Comparison of ENCODE assay signal across 11 mouse cellular contexts in genomic region chr5:36379938-36380511, GRCm38 (mm10). TPM values are rescaled to one million over a fixed set of nuclear protein-coding genes. Genes with fewer than 3 reads are reported as not detected.
DNase-seq lines count a peak whose midpoint lies in the region; ATAC-seq and TF ChIP-seq lines count a peak whose summit lies in the region.
"Had no signal": no experiment of that assay in that cellular context is flagged by ENCODE, and none has a peak within 500 bp of the region (broad histone marks: within the 10 kb centered on the region; RNA-seq: fewer than 3 reads in every experiment).

No protein-coding gene starts in this region.

- H3K4me3 ChIP-seq in hindbrain, embryonic 10.5 days: no peak overlapping the region
- H3K4me3 ChIP-seq in hindbrain, embryonic 13.5 days: no peak overlapping the region
- no peak overlapping the region for H3K4me3 ChIP-seq in CH12.LX (replicated peaks in 1 of 3; ENCODE audit: low read depth in 2 of 3, low read length in 2 of 3, poor library complexity in 1 of 3)
- H3K4me3 ChIP-seq in lung, postnatal 0 days (ENCODE audit: low read depth, low read length): no peak overlapping the region
- H3K4me3 ChIP-seq: hindbrain, embryonic 15.5 days; liver, embryonic 12.5 days had no signal

- peaks cover 9% of the 10 kb centered on the region; the same call in 1 of the 2 replicates for H3K27me3 ChIP-seq in hindbrain, embryonic 10.5 days (ENCODE audit: insufficient read depth, poor library complexity, severe bottlenecking)
- H3K27me3 ChIP-seq in hindbrain, embryonic 13.5 days: no peaks in the 10 kb centered on the region
- peaks cover 39% of the 10 kb centered on the region for H3K27me3 ChIP-seq in CH12.LX (replicated peaks)
- no peaks in the 10 kb centered on the region for H3K27me3 ChIP-seq in lung, postnatal 0 days (replicated peaks; ENCODE audit: insufficient read depth, low read length)
- H3K27me3 ChIP-seq: hindbrain, embryonic 15.5 days; liver, embryonic 12.5 days had no signal

- peaks cover 44% of the 10 kb centered on the region for H3K4me1 ChIP-seq in hindbrain, embryonic 10.5 days (replicated peaks)
- peaks cover 23% of the 10 kb centered on the region for H3K4me1 ChIP-seq in hindbrain, embryonic 13.5 days (replicated peaks)
- peaks cover 20 to 25% of the 10 kb centered on the region in 2 experiments for H3K4me1 ChIP-seq in CH12.LX (ENCODE audit: control insufficient read depth in 1 of 2, insufficient read depth in 2 of 2)
- H3K4me1 ChIP-seq in lung, postnatal 0 days (ENCODE audit: insufficient read depth, low read depth, low read length): peaks cover 14% of the 10 kb centered on the region

- no peak for TF ChIP-seq CTCF in CH12.LX (conservative IDR thresholded peaks at IDR 0.05 in 1 of 2, IDR thresholded peaks at IDR 0.05 in 1 of 2; ENCODE audit: low read depth in 2 of 2, low read length in 2 of 2)
- no peak for TF ChIP-seq CTCF in lung, postnatal 0 days (IDR thresholded peaks at IDR 0.05)

- dilution Hi-C loops in CH12.LX (cut with MboI; ENCODE audit: extremely low pct_ligation_motif_present, extremely low pct_unique_long_range_greater_than_20kb, low sequenced_read_pairs): no loop called here

- 80% methylated on average over 6 of the region's 6 CpGs for WGBS in hindbrain, embryonic 10.5 days
- WGBS in hindbrain, embryonic 13.5 days: 76% methylated on average over 6 of the region's 6 CpGs
- WGBS in lung, postnatal 0 days: 49% methylated on average over 6 of the region's 6 CpGs

- ATAC-seq in hindbrain, embryonic 13.5 days (ENCODE audit: low FRiP score): no peak
- ATAC-seq in lung, postnatal 0 days: peak; percentile 81
- ATAC-seq: liver, embryonic 12.5 days had no signal

- H3K9me3 ChIP-seq in hindbrain, embryonic 10.5 days: no peaks in the 10 kb centered on the region
- no peaks in the 10 kb centered on the region for H3K9me3 ChIP-seq in hindbrain, embryonic 13.5 days
- H3K9me3 ChIP-seq in CH12.LX (replicated peaks; ENCODE audit: low read length): no peaks in the 10 kb centered on the region
- H3K9me3 ChIP-seq in lung, postnatal 0 days (ENCODE audit: low read length): no peaks in the 10 kb centered on the region
- H3K9me3 ChIP-seq: hindbrain, embryonic 15.5 days; liver, embryonic 12.5 days had no signal

- H3K79me2 ChIP-seq in CH12.LX (replicated peaks; ENCODE audit: control insufficient read depth, extremely low read depth, insufficient read depth, poor library complexity, severe bottlenecking): no peaks in the 10 kb centered on the region

- no peaks in the 10 kb centered on the region for H3K36me3 ChIP-seq in hindbrain, embryonic 10.5 days
- no peaks in the 10 kb centered on the region for H3K36me3 ChIP-seq in hindbrain, embryonic 13.5 days
- no peaks in the 10 kb centered on the region for H3K36me3 ChIP-seq in CH12.LX (replicated peaks in 1 of 2; ENCODE audit: control insufficient read depth in 1 of 2, insufficient read depth in 1 of 2, low read length in 1 of 2)
- no peaks in the 10 kb centered on the region for H3K36me3 ChIP-seq in lung, postnatal 0 days (ENCODE audit: insufficient read depth, low read length)
- H3K36me3 ChIP-seq: hindbrain, embryonic 15.5 days; liver, embryonic 12.5 days had no signal

- TF ChIP-seq RAD21 in CH12.LX (IDR thresholded peaks at IDR 0.05; ENCODE audit: low read depth, low read length): no peak

- H3K4me2 ChIP-seq in hindbrain, embryonic 13.5 days: no peak overlapping the region
- H3K4me2 ChIP-seq in CH12.LX (ENCODE audit: insufficient read depth, low read depth, poor library complexity, severe bottlenecking): no peak overlapping the region
- H3K4me2 ChIP-seq in lung, postnatal 0 days (replicated peaks; ENCODE audit: low read depth, low read length): no peak overlapping the region
- H3K4me2 ChIP-seq: hindbrain, embryonic 15.5 days; liver, embryonic 12.5 days had no signal

- no peak for TF ChIP-seq EP300 in CH12.LX (IDR thresholded peaks at IDR 0.05; ENCODE audit: low read length)
- TF ChIP-seq EP300 in lung, postnatal 0 days (IDR thresholded peaks at IDR 0.05): peak; percentile 81

- H3K27ac ChIP-seq in hindbrain, embryonic 10.5 days: peak overlapping the region; percentile 14; the same call in 1 of the 2 replicates
- no peak overlapping the region for H3K27ac ChIP-seq in hindbrain, embryonic 13.5 days
- H3K27ac ChIP-seq in CH12.LX (ENCODE audit: insufficient read depth, low read depth): no peak overlapping the region
- peak overlapping the region; percentile 34 for H3K27ac ChIP-seq in lung, postnatal 0 days (ENCODE audit: low read length)
- H3K27ac ChIP-seq: hindbrain, embryonic 15.5 days; liver, embryonic 12.5 days had no signal

- in situ Hi-C loops in CH12.LX (cut with MboI; ENCODE audit: low pct_ligation_motif_present, low pct_unique_long_range_greater_than_20kb, low sequenced_read_pairs): loop anchor here (25.0 kb wide), 1 partner anchor 493 kb away; the partner anchor contains the start of gene Afap1

- DNase-seq in hindbrain, embryonic 10.5 days (ENCODE audit: low spot score): no peak
- DNase-seq in CH12.LX (ENCODE audit: extremely low read depth): no peak
- peak; percentile 81 for DNase-seq in brain, adult 2 months (ENCODE audit: low read depth, low spot score)
- peak; percentile 83 for DNase-seq in lung, postnatal 0 days (ENCODE audit: low spot score)
- no peak for DNase-seq in embryo, embryonic 9.5 days (ENCODE audit: extremely low spot score)
- DNase-seq in cerebellum, adult 9-11 months: no peak
- DNase-seq in thymus, postnatal 14 days: no peak

- no peak overlapping the region for H3K9ac ChIP-seq in hindbrain, embryonic 13.5 days
- no peak overlapping the region for H3K9ac ChIP-seq in CH12.LX (ENCODE audit: insufficient read depth, low read depth)
- H3K9ac ChIP-seq in lung, postnatal 0 days (replicated peaks; ENCODE audit: low read depth): no peak overlapping the region
- H3K9ac ChIP-seq: hindbrain, embryonic 15.5 days; liver, embryonic 12.5 days had no signal

- no peak for TF ChIP-seq POLR2A in CH12.LX (IDR thresholded peaks at IDR 0.05; ENCODE audit: low read depth, low read length)

TF ChIP-seq in CH12.LX, 34 proteins besides CTCF, POLR2A, EP300 and RAD21:
- TF ChIP-seq MAFK (IDR thresholded peaks at IDR 0.05; ENCODE audit: insufficient replicate concordance, low read length) (peak; percentile 96), HCFC1 (IDR thresholded peaks at IDR 0.05; ENCODE audit: low read depth, low read length) (no peak)

RNA-seq across cellular contexts. Expression of gene Sorcs2, which starts 17.9 kb away (rescaled TPM):
- 7.5 and 10.5 TPM in 2 replicates for polyA plus RNA-seq in hindbrain, embryonic 10.5 days (2016; fragmentation: Nextera tagmentation; extraction: Ambion mirVana)
- 11.7 and 12.6 TPM in 2 replicates for polyA plus RNA-seq in hindbrain, embryonic 13.5 days (2015; fragmentation: Nextera tagmentation; extraction: Ambion mirVana)
- 0.21 and 0.42 TPM in 2 replicates for total RNA-seq in CH12.LX (2012; rRNA removed)
- 0.46 and 0.55 TPM in 2 replicates for total RNA-seq in CH12.LX (2014; rRNA removed)
- 1.2 and 1.6 TPM in 2 replicates for polyA plus RNA-seq in CH12.LX (2012; ENCODE audit: insufficient read length, low read depth)
- 9.4 TPM in 2 replicates for polyA plus RNA-seq in lung, postnatal 0 days (2015; fragmentation: Nextera tagmentation; extraction: Ambion mirVana)
- total RNA-seq: common myeloid progenitor, adult 5-6 weeks had no signal

Comparison
In these comparisons a context has a peak if more than half of its experiments do, and no peak if none do; other contexts are left out.
1. H3K27ac ChIP-seq: peak in hindbrain, embryonic 10.5 days (single experiment) and lung, postnatal 0 days (single experiment); none in hindbrain, embryonic 13.5 days (single experiment) and CH12.LX (single experiment).
2. DNase-seq: peak in brain, adult 2 months (single experiment) and lung, postnatal 0 days (single experiment); none in hindbrain, embryonic 10.5 days (single experiment), CH12.LX (single experiment), embryo, embryonic 9.5 days (single experiment), cerebellum, adult 9-11 months (single experiment) and thymus, postnatal 14 days (single experiment).